Mouse (Mus musculus): ENCODE results near the gene Scgb1b29.
"Not testable (repeated sequence)": the region's sequence is repeated elsewhere in the genome, so short reads cannot be mapped to it uniquely, and the experiment has no call there.

The Scgb1b29 gene

DNA sequence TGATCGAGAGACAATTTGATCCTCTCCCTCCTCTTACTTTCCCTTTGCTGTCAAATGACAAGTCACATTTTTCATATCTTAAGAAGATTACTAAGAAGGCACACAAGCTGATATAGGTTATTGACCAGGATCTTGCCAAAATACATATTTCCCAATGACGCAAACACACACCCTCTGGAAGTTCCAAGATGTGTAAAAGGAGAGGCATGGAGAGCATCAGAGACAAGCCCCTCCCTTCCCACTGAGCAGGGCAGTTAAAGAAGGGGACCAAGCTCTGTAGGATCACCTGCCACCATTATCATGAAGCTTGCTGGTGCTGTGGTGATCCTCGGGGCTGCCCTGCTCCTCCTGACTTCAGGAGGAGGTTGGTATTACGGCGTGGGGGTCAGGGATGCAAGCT, at the start of gene Scgb1b29:
Gene Scgb1b29, plus strand, starts transcription at position 301 of the 400 bp plus-strand sequence.
- not testable (repeated sequence) for DNase-seq

DNA sequence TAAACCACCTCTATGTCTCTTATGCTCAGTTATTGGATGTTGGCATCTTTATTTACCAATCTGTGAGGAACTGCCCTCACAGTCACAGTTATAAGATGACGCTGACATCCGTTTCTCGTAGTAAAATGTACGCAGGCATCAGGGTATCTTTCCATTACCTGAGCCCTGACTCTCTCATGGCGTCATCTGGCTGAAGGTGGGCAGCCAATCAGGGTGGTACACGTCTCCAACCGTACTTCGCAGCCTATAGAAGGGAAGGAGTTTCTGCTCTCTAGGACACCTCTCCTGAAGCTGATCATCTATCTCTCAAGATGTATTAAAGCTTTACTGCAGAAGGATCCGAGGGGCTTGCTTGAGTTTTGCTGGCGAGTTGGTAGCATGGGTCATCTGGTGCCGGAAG, 12.7 kb upstream of the Scgb1b29 start:
- not testable (repeated sequence) for DNase-seq
